Mouse (Mus musculus) naive thymus-derived CD4-positive, alpha-beta T cell, adult 2 months (primary cell): ENCODE measurements around the gene Olfr1453.
"Not testable (repeated sequence)": the region's sequence is repeated elsewhere in the genome, so short reads cannot be mapped to it uniquely, and the experiment has no call there.

Experiments
- DNase-seq: peaks from one replicate; pipeline ENCODE4 v3.0.0-alpha.2; 2011; ENCODE audit warnings: low read depth

The Olfr1453 gene

GRCm38 (mm10) chr19:13028227-13028626 is at the start of gene Olfr1453:
Gene Olfr1453, minus strand, starts transcription at chr19:13028327.
- DNase-seq: no peak

GRCm38 (mm10) chr19:13060310-13060709 is 32.2 kb upstream of the Olfr1453 start, which contains the start of gene Olfr1454:
Gene Olfr1454, plus strand, starts transcription at chr19:13060610.
- no peak for DNase-seq

- DNase-seq: no peak
These were observed 33.4 kb downstream of the Olfr1453 start, which contains the start of gene Olfr1451 for GRCm38 (mm10) chr19:12994714-12995113. Gene Olfr1451, plus strand, starts transcription at chr19:12995014.

GRCm38 (mm10) chr19:12992316-12992715 is 35.8 kb downstream of the Olfr1453 start:
- DNase-seq: not testable (repeated sequence)
